Mouse (Mus musculus) neural tube, embryonic 12.5 days (tissue): Measurements from ENCODE around the gene St6galnac1. TPM values are rescaled to one million over a fixed set of nuclear protein-coding genes. Genes with fewer than 3 reads are reported as not detected.
A peak's percentile ranks its signal among the peaks of the same experiment; 100 is the strongest.
"Not testable (repeated sequence)": the region's sequence is repeated elsewhere in the genome, so short reads cannot be mapped to it uniquely, and the experiment has no call there.

ENCODE experiments used
- ATAC-seq: fragments of 200-750 bp; cut with Nextera tagmentation; 2 replicates; pipeline ENCODE4 v1.8.0; 2017; ENCODE audit warnings: low read depth, mild to moderate bottlenecking, moderate TSS enrichment, moderate library complexity; ENCODE audit not compliant: low FRiP score
- H3K27ac ChIP-seq: fragments of 300-500 bp; sonication (generic); 2 replicates; pipeline ENCODE4 v1.5.1; 2016
- H3K27me3 ChIP-seq: fragments of 300-500 bp; sonication (generic); replicated peaks from 2 replicates; pipeline ENCODE4 v1.6.1; 2016; ENCODE audit warnings: mild to moderate bottlenecking
- H3K36me3 ChIP-seq: fragments of 300-500 bp; sonication (generic); 2 replicates; pipeline ENCODE4 v1.6.1; 2016; ENCODE audit warnings: mild to moderate bottlenecking
- H3K4me1 ChIP-seq: fragments of 300-500 bp; sonication (generic); 2 replicates; pipeline ENCODE4 v1.6.1; 2016
- H3K4me2 ChIP-seq: fragments of 300-500 bp; sonication (generic); replicated peaks from 2 replicates; pipeline ENCODE4 v1.6.1; 2016; ENCODE audit warnings: mild to moderate bottlenecking
- H3K4me3 ChIP-seq: fragments of 300-500 bp; sonication (generic); 2 replicates; pipeline ENCODE4 v1.5.1; 2016
- H3K9ac ChIP-seq: fragments of 300-500 bp; sonication (generic); 2 replicates; pipeline ENCODE4 v1.6.1; 2016; ENCODE audit warnings: mild to moderate bottlenecking
- H3K9me3 ChIP-seq: fragments of 300-500 bp; sonication (generic); 2 replicates; pipeline ENCODE4 v1.6.1; 2016; ENCODE audit warnings: mild to moderate bottlenecking
- WGBS: fragments of 180-500 bp; shearing (Covaris S2); methylation state at CpG from one replicate; pipeline ENCODE4 v1.1.7; 2016; 5-methylcytosine and 5-hydroxymethylcytosine counted together
- polyA plus RNA-seq: library from polyadenylated mRNA; unstranded; fragments of >200 nt; fragmentation: Nextera tagmentation; extraction: Ambion mirVana; gene quantifications from 2 replicates; pipeline ENCODE4 v1.2.1, GENCODE M21; 2016

Gene St6galnac1
- polyA plus RNA-seq, 1 experiment from 2014 or later: 0.08 TPM

DNA sequence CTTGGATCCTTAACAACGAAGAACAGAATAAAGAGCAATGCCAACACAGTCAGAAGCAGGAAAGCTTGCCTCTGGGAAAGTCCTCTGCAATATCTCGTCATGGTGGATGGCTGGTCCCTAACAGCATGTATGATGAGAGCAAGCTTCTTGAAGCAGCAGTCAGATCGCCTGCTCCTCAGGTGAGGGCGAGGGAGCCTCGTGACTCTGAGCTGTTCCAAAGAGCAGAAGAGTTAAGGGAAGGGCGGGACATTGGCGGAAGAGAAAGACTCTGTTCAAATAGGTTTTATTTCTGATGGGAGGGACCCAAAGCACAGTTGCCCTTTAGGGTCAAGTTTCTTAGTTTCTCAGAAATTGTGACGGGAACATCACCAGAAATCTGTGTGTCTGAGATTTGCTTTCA is 25.6 kb downstream of the St6galnac1 start:
- Histone ChIP-seq H3K4me3 (no peak overlapping the region), H3K9ac (no peak overlapping the region), H3K4me2 (no peak overlapping the region), H3K27me3 (no peaks in the 10 kb centered on the region), H3K4me1 (no peaks in the 10 kb centered on the region), H3K36me3 (no peaks in the 10 kb centered on the region), H3K27ac (no peak overlapping the region), H3K9me3 (no peaks in the 10 kb centered on the region)
- no peak for ATAC-seq
- WGBS: 81% methylated on average over 8 of the region's 8 CpGs

DNA sequence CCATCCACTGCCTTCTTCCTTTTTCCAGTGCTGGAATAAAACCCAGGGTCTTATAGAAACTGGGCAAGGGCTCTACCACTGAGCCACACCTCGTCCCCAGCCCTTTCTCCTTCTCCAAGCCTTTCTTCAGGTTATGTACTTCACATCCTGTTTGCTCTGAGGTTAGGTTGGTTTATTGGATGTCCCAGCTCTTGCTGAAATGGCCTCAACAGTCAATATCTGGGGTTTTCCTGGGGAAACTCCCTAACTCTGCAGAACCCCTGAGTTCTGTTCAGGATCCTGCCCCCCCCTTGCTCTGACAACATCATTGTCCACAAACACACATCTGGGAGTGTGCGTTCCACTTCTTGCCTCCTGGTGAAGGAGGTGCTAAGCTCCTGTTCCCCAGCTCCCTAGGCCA is 26.6 kb downstream of the St6galnac1 start:
- not testable (repeated sequence) for ATAC-seq, H3K36me3 ChIP-seq, H3K27me3 ChIP-seq, H3K27ac ChIP-seq, H3K4me1 ChIP-seq, H3K9me3 ChIP-seq, H3K4me3 ChIP-seq, H3K4me2 ChIP-seq, H3K9ac ChIP-seq
- 84% methylated on average over 2 of the region's 2 CpGs for WGBS

DNA sequence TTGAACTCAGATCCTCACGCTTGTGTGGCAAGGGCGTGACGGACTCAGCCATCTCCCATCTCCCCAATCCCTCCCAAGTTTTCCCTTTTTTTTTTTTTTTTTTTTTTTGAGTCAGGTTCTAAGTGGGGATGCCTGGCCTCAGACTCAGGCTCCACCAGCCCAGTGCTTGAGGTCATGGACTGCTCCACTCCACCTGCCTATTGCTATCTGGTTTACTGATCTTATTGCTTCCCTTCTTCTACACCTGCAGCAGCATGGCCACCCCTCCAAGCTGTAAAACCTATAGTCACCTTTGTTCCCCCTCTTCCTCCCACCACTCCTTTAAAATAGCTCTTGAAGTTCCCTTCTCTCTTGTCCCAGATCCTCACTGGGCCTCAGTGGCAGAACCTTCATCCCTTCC is 28.5 kb downstream of the St6galnac1 start:
- WGBS: 93% methylated on average over 3 of the region's 3 CpGs
- H3K9ac ChIP-seq, H3K36me3 ChIP-seq, H3K9me3 ChIP-seq, H3K27ac ChIP-seq, H3K4me2 ChIP-seq, H3K4me1 ChIP-seq, ATAC-seq, H3K27me3 ChIP-seq, H3K4me3 ChIP-seq: not testable (repeated sequence)

DNA sequence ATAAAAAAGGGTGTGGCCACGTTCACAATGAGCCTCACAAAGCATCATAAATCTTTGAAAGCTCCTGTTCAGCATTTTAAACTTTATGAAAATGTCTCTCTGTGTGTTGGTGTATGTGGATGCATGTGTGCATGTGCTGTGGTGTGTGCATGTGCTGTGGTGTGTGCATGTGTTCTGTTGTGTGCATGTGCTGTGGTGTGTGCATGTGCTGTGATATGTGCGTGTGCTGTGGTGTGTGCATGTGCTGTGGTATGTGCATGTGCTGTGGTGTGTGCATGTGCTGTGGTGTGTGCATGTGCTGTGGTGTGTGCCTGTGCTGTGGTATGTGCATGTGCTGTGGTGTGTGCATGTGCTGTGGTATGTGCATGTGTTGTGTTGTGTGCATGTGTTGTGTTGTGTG is 29.9 kb downstream of the St6galnac1 start:
- H3K4me2 ChIP-seq, ATAC-seq, H3K9ac ChIP-seq, H3K36me3 ChIP-seq, H3K9me3 ChIP-seq, H3K27ac ChIP-seq, H3K4me1 ChIP-seq, H3K4me3 ChIP-seq, H3K27me3 ChIP-seq: not testable (repeated sequence)
- WGBS: 79% methylated on average over 2 of the region's 2 CpGs

DNA sequence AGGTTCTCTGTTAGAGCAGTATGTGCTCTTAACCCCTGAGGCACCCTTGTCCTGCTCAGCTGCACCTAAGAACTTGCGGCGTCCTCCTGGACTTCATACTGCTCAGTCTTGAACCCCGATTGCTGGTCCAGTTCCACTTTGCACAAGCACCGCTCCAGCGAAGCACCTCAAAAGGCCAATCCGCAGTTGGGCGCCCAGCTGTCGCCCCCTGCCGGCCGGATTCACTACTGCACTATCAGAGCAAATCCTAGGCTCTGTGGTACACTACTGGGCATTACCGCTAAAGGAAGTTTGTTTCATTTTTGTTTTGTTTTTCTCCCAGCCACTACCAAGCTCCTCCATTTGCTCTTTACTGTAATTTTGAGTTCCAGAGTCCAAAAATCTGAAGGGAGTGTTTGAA is 36.9 kb downstream of the St6galnac1 start:
- H3K9ac ChIP-seq: no peak overlapping the region
- ATAC-seq: no peak
- H3K27me3 ChIP-seq: no peaks in the 10 kb centered on the region
- H3K36me3 ChIP-seq: no peaks in the 10 kb centered on the region
- 48% methylated on average over 11 of the region's 11 CpGs for WGBS
- no peaks in the 10 kb centered on the region for H3K9me3 ChIP-seq
- no peak overlapping the region for H3K4me3 ChIP-seq
- H3K4me1 ChIP-seq: no peaks in the 10 kb centered on the region
- no peak overlapping the region for H3K4me2 ChIP-seq
- no peak overlapping the region for H3K27ac ChIP-seq

DNA sequence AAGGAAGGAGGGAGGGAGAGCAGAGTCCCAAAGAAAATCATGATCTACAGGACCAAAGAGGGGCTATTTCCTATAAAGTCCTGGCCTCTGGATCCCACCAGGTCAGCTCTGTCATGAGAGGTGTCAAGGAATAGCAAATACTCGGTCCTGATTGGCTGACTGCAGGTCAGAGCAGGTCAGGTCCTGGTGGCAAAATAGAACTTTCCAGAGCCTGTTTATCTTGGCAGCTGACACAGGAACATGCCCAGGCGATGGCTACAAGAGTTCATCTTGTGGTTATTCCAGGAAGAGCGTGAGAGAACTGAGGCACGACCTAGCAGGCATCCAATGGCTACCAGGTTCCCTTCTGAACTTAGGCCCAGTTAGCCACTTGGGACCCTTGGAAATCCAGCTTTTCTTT is 42.8 kb downstream of the St6galnac1 start:
- no peak overlapping the region for H3K27ac ChIP-seq
- H3K9ac ChIP-seq: no peak overlapping the region
- no peaks in the 10 kb centered on the region for H3K4me1 ChIP-seq
- no peaks in the 10 kb centered on the region for H3K9me3 ChIP-seq
- H3K4me2 ChIP-seq: no peak overlapping the region
- ATAC-seq: no peak
- H3K4me3 ChIP-seq: no peak overlapping the region
- H3K27me3 ChIP-seq: no peaks in the 10 kb centered on the region
- no peaks in the 10 kb centered on the region for H3K36me3 ChIP-seq
- WGBS: 88% methylated on average over 4 of the region's 4 CpGs

DNA sequence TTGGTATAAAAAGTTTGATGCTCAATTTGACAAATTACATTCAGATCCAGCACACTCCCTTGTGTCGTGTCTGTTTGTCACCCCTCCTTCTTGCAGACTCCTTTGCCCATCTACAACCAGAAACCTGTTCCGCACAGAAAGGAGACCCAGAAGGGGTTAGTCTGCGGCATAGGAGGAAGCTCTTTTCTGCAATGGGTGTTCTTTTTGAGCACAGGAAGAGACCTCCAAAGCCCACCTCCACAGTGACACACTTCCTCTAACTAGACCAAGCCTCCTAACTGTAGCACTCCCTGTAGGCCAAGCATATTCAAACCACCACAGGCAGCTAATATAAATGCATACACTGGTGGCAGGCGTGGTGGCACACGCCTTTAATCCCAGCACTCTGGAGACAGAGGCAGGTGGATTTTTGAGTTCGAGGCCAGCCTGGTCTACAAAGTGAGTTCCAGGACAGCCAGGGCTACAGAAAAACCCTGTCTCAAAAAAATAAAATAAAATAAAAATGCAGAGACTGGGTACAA is 44.2 kb downstream of the St6galnac1 start:
- 92% methylated on average over 6 of the region's 6 CpGs for WGBS
- not testable (repeated sequence) for ATAC-seq, H3K4me3 ChIP-seq, H3K27me3 ChIP-seq, H3K9me3 ChIP-seq, H3K36me3 ChIP-seq, H3K4me1 ChIP-seq, H3K4me2 ChIP-seq, H3K9ac ChIP-seq, H3K27ac ChIP-seq

DNA sequence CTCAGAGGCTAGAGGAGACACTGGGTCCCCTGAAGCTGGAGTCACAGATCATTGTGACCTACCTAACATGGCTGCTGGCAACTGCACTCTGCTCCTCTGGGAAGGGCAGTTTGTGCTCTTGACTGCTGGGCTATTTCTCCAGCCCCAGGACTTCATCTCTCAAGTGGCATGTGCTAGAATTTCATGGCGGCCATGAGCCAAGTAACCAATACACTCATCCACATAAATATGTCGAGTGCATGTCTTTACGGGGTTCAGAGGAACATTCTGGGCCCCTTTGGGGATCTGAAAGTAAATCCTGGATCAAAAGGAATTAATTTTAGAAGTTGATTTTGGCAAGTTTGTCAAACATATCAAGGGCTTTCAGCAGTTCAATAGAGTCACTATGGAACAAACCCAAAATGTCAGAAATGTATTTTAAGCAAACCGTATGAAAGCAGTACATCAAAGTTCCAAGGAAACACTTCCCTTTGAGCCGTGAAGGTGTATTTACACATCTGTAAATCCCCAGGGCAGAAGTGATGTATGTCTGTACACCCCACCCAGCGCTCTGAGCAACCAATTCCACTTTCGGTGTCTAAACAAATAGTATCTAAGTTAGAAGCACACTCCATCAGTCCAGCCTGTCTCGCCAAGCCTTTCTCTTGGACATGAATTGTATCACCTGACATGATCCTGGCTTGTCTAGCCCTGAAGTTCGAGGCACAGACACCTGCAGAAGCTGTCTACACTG is 45.9 kb downstream of the St6galnac1 start:
- H3K36me3 ChIP-seq: no peaks in the 10 kb centered on the region
- H3K4me1 ChIP-seq: no peaks in the 10 kb centered on the region
- H3K27me3 ChIP-seq: no peaks in the 10 kb centered on the region
- no peak for ATAC-seq
- WGBS: 89% methylated on average over 9 of the region's 9 CpGs
- no peak overlapping the region for H3K27ac ChIP-seq
- H3K4me3 ChIP-seq: no peak overlapping the region
- H3K4me2 ChIP-seq: no peak overlapping the region
- no peak overlapping the region for H3K9ac ChIP-seq
- no peaks in the 10 kb centered on the region for H3K9me3 ChIP-seq

DNA sequence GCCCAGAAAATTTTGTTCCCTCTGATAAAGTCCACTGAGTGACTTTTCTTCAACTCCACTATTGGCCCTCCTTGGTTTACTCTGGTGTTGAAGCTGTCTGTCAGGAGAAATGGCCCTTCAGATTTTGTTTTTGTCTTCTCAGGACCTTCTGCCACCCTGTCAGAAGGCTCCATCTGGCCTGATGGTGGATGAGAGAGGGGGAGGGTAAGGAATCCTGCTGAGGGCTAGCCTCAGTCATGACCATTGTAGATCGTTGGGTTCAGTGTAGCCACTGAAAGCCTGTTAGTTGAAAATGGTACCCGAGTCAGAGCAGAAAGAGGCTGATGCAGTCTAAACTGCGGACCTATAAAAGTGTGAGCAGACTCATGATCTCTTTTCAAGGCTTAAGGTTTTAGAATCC is 49.2 kb downstream of the St6galnac1 start:
- no peaks in the 10 kb centered on the region for H3K4me1 ChIP-seq
- H3K27me3 ChIP-seq: no peaks in the 10 kb centered on the region
- no peak overlapping the region for H3K4me2 ChIP-seq
- ATAC-seq: no peak
- no peaks in the 10 kb centered on the region for H3K9me3 ChIP-seq
- WGBS: 75% methylated on average over 3 of the region's 3 CpGs
- no peak overlapping the region for H3K27ac ChIP-seq
- H3K4me3 ChIP-seq: no peak overlapping the region
- H3K9ac ChIP-seq: no peak overlapping the region
- H3K36me3 ChIP-seq: no peaks in the 10 kb centered on the region

DNA sequence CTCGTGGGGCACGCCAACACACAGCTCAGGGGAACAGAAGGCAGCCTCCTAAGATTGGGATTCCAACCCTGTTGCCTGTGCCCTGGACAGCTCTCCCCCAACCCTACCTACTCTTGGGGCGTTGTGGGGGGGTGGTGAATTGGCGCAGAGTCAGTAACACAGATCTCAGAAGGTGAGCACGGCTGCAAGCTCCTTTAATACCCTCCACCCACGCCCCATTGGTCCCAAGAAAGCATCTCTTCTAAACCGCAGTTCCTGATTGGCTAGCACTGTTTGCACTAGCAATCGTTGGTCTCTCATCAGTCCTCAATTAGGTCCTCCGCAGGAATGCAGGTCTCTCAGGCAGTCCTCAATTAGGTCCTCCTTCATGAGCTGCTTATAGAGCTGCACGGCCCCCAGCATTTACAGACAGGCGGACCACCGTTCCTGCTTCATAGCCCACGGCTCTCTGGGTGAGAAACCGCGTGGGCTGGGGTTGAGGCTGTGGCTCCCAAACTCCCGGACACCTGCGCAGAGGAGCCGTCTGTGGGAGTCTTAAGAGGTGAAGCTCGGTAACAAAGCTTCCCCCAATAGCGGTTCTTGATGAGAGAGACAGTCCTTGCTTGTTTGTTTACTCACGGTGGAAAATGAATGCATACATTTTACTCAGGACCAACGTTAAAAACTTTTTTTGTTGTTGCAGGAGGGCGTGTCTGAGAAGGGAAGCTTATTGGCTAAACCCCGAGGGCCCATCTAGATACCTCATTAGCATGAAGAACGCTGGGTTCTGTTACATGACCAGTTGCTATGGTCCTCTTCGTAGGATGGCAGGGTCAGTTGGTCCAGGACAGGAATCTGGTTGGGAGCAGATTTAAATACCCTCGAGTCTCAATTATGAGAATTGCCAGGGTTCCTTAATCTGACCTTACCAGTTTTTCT is 50.0 kb downstream of the St6galnac1 start:
- no peak overlapping the region for H3K9ac ChIP-seq
- H3K27ac ChIP-seq: no peak overlapping the region
- 44% methylated on average over 27 of the region's 27 CpGs for WGBS

DNA sequence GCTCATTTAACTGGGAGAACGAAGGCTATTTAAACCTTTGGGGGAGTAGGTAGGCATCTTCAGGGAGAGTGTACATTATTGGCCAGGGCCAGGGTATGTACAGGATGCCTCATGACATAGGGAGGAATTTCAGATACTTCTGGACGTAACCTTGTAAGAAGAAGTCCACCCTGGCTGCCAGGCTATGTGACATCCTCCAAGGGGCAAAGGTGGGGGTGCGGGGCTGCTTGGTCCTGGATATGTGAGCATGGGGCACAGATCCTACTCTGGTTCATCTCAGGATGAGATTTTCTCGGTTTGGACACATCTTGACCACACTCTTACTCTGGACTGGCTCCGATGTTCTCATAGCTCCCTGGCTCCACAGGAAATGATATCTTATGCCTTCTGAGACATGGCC is 52.2 kb downstream of the St6galnac1 start:
- Histone ChIP-seq H3K27me3 (no peaks in the 10 kb centered on the region), H3K4me1 (no peaks in the 10 kb centered on the region), H3K27ac (no peak overlapping the region), H3K4me3 (no peak overlapping the region), H3K9ac (no peak overlapping the region), H3K4me2 (no peak overlapping the region), H3K9me3 (0 out of 2 replicates have a peak, but pooled peaks cover 8% of the 10 kb centered on the region), H3K36me3 (no peaks in the 10 kb centered on the region)
- 95% methylated on average over 5 of the region's 5 CpGs for WGBS
- no peak for ATAC-seq

More for the DNA sequence above, 50.0 kb downstream of the St6galnac1 start:
- Histone ChIP-seq H3K4me1 (no peaks in the 10 kb centered on the region), H3K4me2 (peak overlapping the region; percentile 38), H3K4me3 (no peak overlapping the region), H3K36me3 (no peaks in the 10 kb centered on the region), H3K9me3 (0 out of 2 replicates have a peak, but pooled peaks cover 4% of the 10 kb centered on the region), H3K27me3 (no peaks in the 10 kb centered on the region)
- ATAC-seq: peak; percentile 37; the same call in 1 of the 2 replicates

DNA sequence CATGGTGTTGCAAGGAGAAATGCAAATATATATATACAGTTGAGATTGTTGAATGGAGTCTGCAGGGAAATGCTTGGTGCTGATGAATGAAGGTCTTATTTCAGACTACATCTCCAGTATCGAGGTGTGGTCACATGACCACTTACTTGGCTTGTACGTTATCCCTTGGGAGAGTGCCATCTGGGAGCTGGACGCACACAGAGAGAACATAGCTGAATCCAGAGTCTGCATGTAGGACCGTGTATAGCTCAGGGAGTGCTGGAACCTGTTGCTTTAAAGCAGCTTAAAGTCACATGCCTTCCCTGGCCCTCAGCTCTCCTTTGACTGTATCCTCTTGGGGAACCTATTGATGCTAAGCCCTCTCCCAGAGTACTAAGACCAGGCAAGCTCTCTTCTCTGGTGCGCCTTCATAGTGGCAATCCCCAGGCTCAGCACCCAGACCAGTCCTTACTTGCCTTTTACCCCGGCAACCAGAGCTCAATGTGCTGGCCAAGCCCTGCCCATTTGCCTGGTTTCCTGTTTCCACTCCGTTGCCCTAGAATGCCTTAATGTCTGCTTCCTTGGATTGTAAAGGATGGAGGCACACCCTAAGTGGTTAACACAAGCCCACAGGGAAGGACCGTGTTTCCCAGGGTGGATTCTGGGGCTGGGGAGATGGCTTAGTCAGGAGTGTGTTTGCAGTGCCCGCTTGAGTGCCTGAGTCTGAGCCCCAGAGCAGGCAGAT is 53.6 kb downstream of the St6galnac1 start:
- no peak for ATAC-seq
- 72% methylated on average over 9 of the region's 9 CpGs for WGBS

More for the DNA sequence above, 53.6 kb downstream of the St6galnac1 start:
- Histone ChIP-seq H3K9me3 (0 out of 2 replicates have a peak, but pooled peaks cover 8% of the 10 kb centered on the region), H3K36me3 (no peaks in the 10 kb centered on the region), H3K27me3 (no peaks in the 10 kb centered on the region), H3K27ac (no peak overlapping the region), H3K4me1 (no peaks in the 10 kb centered on the region), H3K9ac (no peak overlapping the region), H3K4me3 (no peak overlapping the region), H3K4me2 (no peak overlapping the region)
